In the genomic region with DNA sequence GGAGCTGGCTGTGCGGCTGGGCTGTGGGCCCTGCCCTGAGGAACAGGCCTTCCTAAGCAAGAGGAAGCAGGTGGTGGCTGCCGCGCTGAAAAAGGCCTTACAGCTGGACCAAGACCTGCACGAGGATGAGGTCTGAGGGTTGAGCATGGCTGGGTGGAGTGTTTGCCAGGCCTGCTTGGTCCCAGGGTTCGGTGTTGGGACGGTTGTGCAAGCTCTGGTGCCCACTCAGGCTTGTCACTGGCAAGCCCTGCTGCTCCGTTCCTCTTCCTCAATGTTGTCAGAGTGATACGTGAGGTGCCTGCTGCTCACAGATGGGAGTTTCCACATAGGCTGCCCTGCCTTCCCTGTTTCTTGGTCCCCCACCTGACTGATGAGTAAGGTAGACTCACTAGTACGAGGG, we compare ENCODE assay signal across 24 mouse cellular contexts. TPM values are rescaled to one million over a fixed set of nuclear protein-coding genes. Genes with fewer than 3 reads are reported as not detected.
A peak's percentile ranks its signal among the peaks of the same experiment; 100 is the strongest.
DNase-seq lines count a peak whose midpoint lies in the region; ATAC-seq and TF ChIP-seq lines count a peak whose summit lies in the region.
"Had no signal": no experiment of that assay in that cellular context is flagged by ENCODE, and none has a peak within 500 bp of the region (broad histone marks: within the 10 kb centered on the region; RNA-seq: fewer than 3 reads in every experiment).

No protein-coding gene starts in this region.

- no peaks in the 10 kb centered on the region for H3K9me3 ChIP-seq in CH12.LX (replicated peaks; ENCODE audit: low read length)
- no peaks in the 10 kb centered on the region for H3K9me3 ChIP-seq in forebrain, embryonic 10.5 days
- H3K9me3 ChIP-seq: embryonic facial prominence, embryonic 13.5 days; embryonic facial prominence, embryonic 15.5 days; forebrain, embryonic 13.5 days; forebrain, embryonic 15.5 days had no signal

- no peaks in the 10 kb centered on the region for H3K27me3 ChIP-seq in CH12.LX (replicated peaks)
- no peaks in the 10 kb centered on the region for H3K27me3 ChIP-seq in forebrain, embryonic 10.5 days (ENCODE audit: poor library complexity, severe bottlenecking)
- H3K27me3 ChIP-seq: embryonic facial prominence, embryonic 13.5 days; embryonic facial prominence, embryonic 15.5 days; forebrain, embryonic 13.5 days; forebrain, embryonic 15.5 days had no signal

- peaks cover 0 to 32% of the 10 kb centered on the region in 2 experiments; a peak in 2 of 4 replicates for H3K4me1 ChIP-seq in CH12.LX (ENCODE audit: control insufficient read depth in 1 of 2, insufficient read depth in 2 of 2)
- H3K4me1 ChIP-seq in forebrain, embryonic 10.5 days: no peaks in the 10 kb centered on the region
- H3K4me1 ChIP-seq: embryonic facial prominence, embryonic 13.5 days; embryonic facial prominence, embryonic 15.5 days; forebrain, embryonic 13.5 days; forebrain, embryonic 15.5 days had no signal

- no peak overlapping the region for H3K27ac ChIP-seq in CH12.LX (ENCODE audit: insufficient read depth, low read depth)
- H3K27ac ChIP-seq in forebrain, embryonic 10.5 days: no peak overlapping the region
- H3K27ac ChIP-seq: embryonic facial prominence, embryonic 13.5 days; embryonic facial prominence, embryonic 15.5 days; forebrain, embryonic 13.5 days; forebrain, embryonic 15.5 days had no signal

- no peak for TF ChIP-seq EP300 in CH12.LX (IDR thresholded peaks at IDR 0.05; ENCODE audit: low read length)

- no peak for TF ChIP-seq RAD21 in CH12.LX (IDR thresholded peaks at IDR 0.05; ENCODE audit: low read depth, low read length)

- H3K4me2 ChIP-seq in CH12.LX (ENCODE audit: insufficient read depth, low read depth, poor library complexity, severe bottlenecking): no peak overlapping the region
- H3K4me2 ChIP-seq: embryonic facial prominence, embryonic 13.5 days; embryonic facial prominence, embryonic 15.5 days; forebrain, embryonic 13.5 days; forebrain, embryonic 15.5 days had no signal

- peak; percentile 84 for ATAC-seq in granulocyte monocyte progenitor cell, adult 5-6 weeks (replicated peaks; ENCODE audit: poor library complexity, severe bottlenecking)
- peak; percentile 70 for ATAC-seq in megakaryocyte, adult 5-6 weeks (ENCODE audit: poor library complexity, severe bottlenecking)
- ATAC-seq: CD4-positive, CD25-positive, alpha-beta regulatory T cell, adult 4 months; forebrain, embryonic 13.5 days; forebrain, embryonic 15.5 days; forebrain, postnatal 0 days had no signal

- DNase-seq in lung, postnatal 36 days: peak; percentile 18
- DNase-seq in lung, postnatal 14 days: no peak
- DNase-seq in CH12.LX (ENCODE audit: extremely low read depth): peak; percentile 21
- no peak for DNase-seq in adrenal gland, postnatal 36 days
- no peak for DNase-seq in forebrain, embryonic 10.5 days (ENCODE audit: extremely low spot score, low spot score)
- DNase-seq in embryo, embryonic 9.5 days (ENCODE audit: extremely low spot score): no peak
- DNase-seq: adrenal gland, adult 2 months; adrenal gland, postnatal 10 days; adrenal gland, postnatal 25 days; B cell, adult 2 months; cerebellum, adult 18-20 months; cerebellum, adult 8-10 months; cerebellum, adult 9-11 months; cerebellum, postnatal 14 days; cerebellum, postnatal 36 days; forebrain, postnatal 0 days had no signal

- no peak overlapping the region for H3K9ac ChIP-seq in CH12.LX (ENCODE audit: insufficient read depth, low read depth)
- H3K9ac ChIP-seq: embryonic facial prominence, embryonic 13.5 days; embryonic facial prominence, embryonic 15.5 days; forebrain, embryonic 13.5 days; forebrain, embryonic 15.5 days; forebrain, postnatal 0 days had no signal

- in situ Hi-C loops in CH12.LX (cut with MboI; ENCODE audit: low pct_ligation_motif_present, low pct_unique_long_range_greater_than_20kb, low sequenced_read_pairs): no loop called here

- peaks cover 72 to 94% of the 10 kb centered on the region in 2 experiments for H3K36me3 ChIP-seq in CH12.LX (replicated peaks in 1 of 2; ENCODE audit: control insufficient read depth in 1 of 2, insufficient read depth in 1 of 2, low read length in 1 of 2)
- H3K36me3 ChIP-seq in forebrain, embryonic 10.5 days (replicated peaks): peaks cover 100% of the 10 kb centered on the region

- no peak for TF ChIP-seq CTCF in CH12.LX (conservative IDR thresholded peaks at IDR 0.05 in 1 of 2, IDR thresholded peaks at IDR 0.05 in 1 of 2; ENCODE audit: low read depth in 2 of 2, low read length in 2 of 2)

- dilution Hi-C loops in CH12.LX (cut with MboI; ENCODE audit: extremely low pct_ligation_motif_present, extremely low pct_unique_long_range_greater_than_20kb, low sequenced_read_pairs): no loop called here

- no peak for TF ChIP-seq POLR2A in CH12.LX (IDR thresholded peaks at IDR 0.05; ENCODE audit: low read depth, low read length)

- no peak overlapping the region for H3K4me3 ChIP-seq in CH12.LX (replicated peaks in 1 of 3; ENCODE audit: low read depth in 2 of 3, low read length in 2 of 3, poor library complexity in 1 of 3)
- no peak overlapping the region for H3K4me3 ChIP-seq in forebrain, embryonic 10.5 days
- H3K4me3 ChIP-seq: embryonic facial prominence, embryonic 13.5 days; embryonic facial prominence, embryonic 15.5 days; erythroblast, embryonic 14.5 days; forebrain, embryonic 13.5 days; forebrain, embryonic 15.5 days had no signal

- WGBS in forebrain, embryonic 10.5 days: 94% methylated on average over 9 of the region's 9 CpGs

- H3K79me2 ChIP-seq in CH12.LX (replicated peaks; ENCODE audit: control insufficient read depth, extremely low read depth, insufficient read depth, poor library complexity, severe bottlenecking): no peaks in the 10 kb centered on the region

TF ChIP-seq in CH12.LX, 34 proteins besides CTCF, POLR2A, EP300 and RAD21:
- no peak for TF ChIP-seq CHD1 (IDR thresholded peaks at IDR 0.05; ENCODE audit: low read depth, low read length)
- TF ChIP-seq PAX5 (IDR thresholded peaks at IDR 0.05; ENCODE audit: low read length): no peak
- TF ChIP-seq MYC (IDR thresholded peaks at IDR 0.05; ENCODE audit: low read depth, low read length): no peak
- TF ChIP-seq UBTF (IDR thresholded peaks at IDR 0.05; ENCODE audit: low read depth, low read length): no peak
- TF ChIP-seq MAFK (IDR thresholded peaks at IDR 0.05; ENCODE audit: insufficient replicate concordance, low read length): no peak
- no peak for TF ChIP-seq HCFC1 (IDR thresholded peaks at IDR 0.05; ENCODE audit: low read depth, low read length)
- no peak for TF ChIP-seq ETS1 (conservative IDR thresholded peaks at IDR 0.05; ENCODE audit: low read depth, low read length)
- TF ChIP-seq SMC3 (IDR thresholded peaks at IDR 0.05; ENCODE audit: low read depth, low read length): no peak
- TF ChIP-seq ZC3H11A (IDR thresholded peaks at IDR 0.05; ENCODE audit: low read depth, low read length): no peak
- no peak for TF ChIP-seq ZKSCAN1 (IDR thresholded peaks at IDR 0.05; ENCODE audit: borderline replicate concordance, low read depth, low read length)
- no peak for TF ChIP-seq NRF1 (IDR thresholded peaks at IDR 0.05; ENCODE audit: low read depth, low read length)
- no peak for TF ChIP-seq E2F4 (IDR thresholded peaks at IDR 0.05; ENCODE audit: insufficient replicate concordance, low read depth, low read length)
- TF ChIP-seq SIN3A (IDR thresholded peaks at IDR 0.05; ENCODE audit: low read length): no peak

RNA-seq across cellular contexts. Expression of a gene that starts 4.5 kb away (rescaled TPM):
- total RNA-seq in CH12.LX (2012; rRNA removed) (2.5 and 4.0 TPM in 2 replicates), CH12.LX (2014; rRNA removed) (0.90 and 1.5 TPM in 2 replicates)
- 2.3 and 2.7 TPM in 2 replicates for polyA plus RNA-seq in CH12.LX (2012; ENCODE audit: insufficient read length, low read depth)
- 0.62 TPM in 1 of 2 replicates, not detected in the other for total RNA-seq in granulocyte monocyte progenitor cell, adult 5-6 weeks (2014; fragmentation: Nextera tagmentation)
- total RNA-seq in granulocyte monocyte progenitor cell, adult 5-6 weeks (2017): 0.72 and 1.8 TPM in 2 replicates
- total RNA-seq in megakaryocyte, adult 5-6 weeks (2015): 0.43 and 1.3 TPM in 2 replicates
- total RNA-seq in megakaryocyte, adult 5-6 weeks (2017): 0.12 and 0.66 TPM in 2 replicates
- total RNA-seq in adrenal gland, postnatal 36 days (2021): 1 to 10 TPM; 1.9 to 2.3 TPM
- 2.0 and 2.6 TPM in 2 replicates for polyA plus RNA-seq in forebrain, embryonic 10.5 days (2016; fragmentation: Nextera tagmentation; extraction: Ambion mirVana)

RNA-seq across cellular contexts. Expression of a gene that starts 10.5 kb away (rescaled TPM):
- total RNA-seq in CH12.LX (2012; rRNA removed) (1.0 and 1.9 TPM in 2 replicates), CH12.LX (2014; rRNA removed) (0.77 and 0.84 TPM in 2 replicates)
- polyA plus RNA-seq in CH12.LX (2012; ENCODE audit: insufficient read length, low read depth): 1.8 and 2.0 TPM in 2 replicates
- total RNA-seq in granulocyte monocyte progenitor cell, adult 5-6 weeks (2014; fragmentation: Nextera tagmentation): 1.0 and 1.5 TPM in 2 replicates
- total RNA-seq in granulocyte monocyte progenitor cell, adult 5-6 weeks (2017): not detected in 2 replicates
- 0.80 and 1.7 TPM in 2 replicates for total RNA-seq in megakaryocyte, adult 5-6 weeks (2015)
- 0.15 and 0.37 TPM in 2 replicates for total RNA-seq in megakaryocyte, adult 5-6 weeks (2017)
- under 1 TPM; 0.72 to 0.89 TPM for total RNA-seq in adrenal gland, postnatal 36 days (2021)
- 4.2 and 5.9 TPM in 2 replicates for polyA plus RNA-seq in forebrain, embryonic 10.5 days (2016; fragmentation: Nextera tagmentation; extraction: Ambion mirVana)

RNA-seq across cellular contexts. Expression of a gene that starts 10.5 kb away (rescaled TPM):
- 12.7 and 14.6 TPM in 2 replicates for total RNA-seq in CH12.LX (2012; rRNA removed)
- total RNA-seq in CH12.LX (2014; rRNA removed): 8.4 and 11.3 TPM in 2 replicates
- 10.6 and 15.0 TPM in 2 replicates for polyA plus RNA-seq in CH12.LX (2012; ENCODE audit: insufficient read length, low read depth)
- total RNA-seq in granulocyte monocyte progenitor cell, adult 5-6 weeks (2014; fragmentation: Nextera tagmentation): 2.3 and 7.9 TPM in 2 replicates
- total RNA-seq in granulocyte monocyte progenitor cell, adult 5-6 weeks (2017): 3.5 and 4.0 TPM in 2 replicates
- total RNA-seq in megakaryocyte, adult 5-6 weeks (2015): 4.5 and 8.0 TPM in 2 replicates
- total RNA-seq in megakaryocyte, adult 5-6 weeks (2017): 2.3 and 5.4 TPM in 2 replicates
- total RNA-seq in adrenal gland, postnatal 36 days (2021): 1 to 10 TPM; 7.1 to 9.1 TPM
- polyA plus RNA-seq in forebrain, embryonic 10.5 days (2016; fragmentation: Nextera tagmentation; extraction: Ambion mirVana): 22.3 and 24.9 TPM in 2 replicates

Comparison
In these comparisons a context has a peak if more than half of its experiments do, and no peak if none do; other contexts are left out.
1. DNase-seq: peak in lung, postnatal 36 days (single experiment) and CH12.LX (single experiment); none in lung, postnatal 14 days (single experiment), adrenal gland, postnatal 36 days (0 of 2), forebrain, embryonic 10.5 days (single experiment) and embryo, embryonic 9.5 days (single experiment).